Mouse (Mus musculus) heart, adult 2 months (tissue): ENCODE measurements around the gene Zfp827. TPM values are rescaled to one million over a fixed set of nuclear protein-coding genes. Genes with fewer than 3 reads are reported as not detected.

Experiments
- DNase-seq, 2 experiments: peaks; one replicate each; pipeline ENCODE4 v3.0.0; 2021
- H3K27ac ChIP-seq: fragments of 200-600 bp; 2 replicates; pipeline ENCODE4 v1.8.1; 2022
- H3K27me3 ChIP-seq: fragments of 200-500 bp; 2 replicates; pipeline ENCODE4 v1.6.1; 2012; ENCODE audit warnings: mild to moderate bottlenecking, low read length, inconsistent platforms, mixed read lengths; ENCODE audit not compliant: control insufficient read depth, insufficient read depth
- H3K36me3 ChIP-seq: fragments of 200-500 bp; 2 replicates; pipeline ENCODE4 v1.6.1; 2012; ENCODE audit warnings: low read length, inconsistent platforms; ENCODE audit not compliant: control insufficient read depth, insufficient read depth
- H3K4me1 ChIP-seq: fragments of 200-500 bp; 2 replicates; pipeline ENCODE4 v1.6.1; 2011; ENCODE audit warnings: low read length; ENCODE audit not compliant: control insufficient read depth, insufficient read depth
- H3K4me3 ChIP-seq: fragments of 200-600 bp; 2 replicates; pipeline ENCODE4 v1.8.1; 2022
- H3K79me2 ChIP-seq: fragments of 200-500 bp; replicated peaks from 2 replicates; pipeline ENCODE4 v1.6.1; 2012; ENCODE audit warnings: mild to moderate bottlenecking, inconsistent platforms, low read length, moderate library complexity, mixed read lengths; ENCODE audit not compliant: control insufficient read depth, insufficient read depth
- H3K9ac ChIP-seq: fragments of 200-500 bp; 2 replicates; pipeline ENCODE4 v1.6.1; 2012; ENCODE audit warnings: low read depth, mild to moderate bottlenecking, control low read depth, inconsistent platforms, low read length, mixed read lengths
- CTCF ChIP-seq: fragments of 200-600 bp; IDR thresholded peaks from 2 replicates; pipeline ENCODE4 v1.8.1; 2022; ENCODE audit warnings: antibody characterized with exemption, mild to moderate bottlenecking, moderate library complexity
- EP300 ChIP-seq: fragments of 200-500 bp; IDR thresholded peaks from 2 replicates; pipeline ENCODE4 v1.6.1; 2011; ENCODE audit warnings: low read depth, low read length, control low read depth; ENCODE audit not compliant: insufficient read depth
- POLR2A ChIP-seq: fragments of 200-500 bp; IDR thresholded peaks from 2 replicates; pipeline ENCODE4 v1.6.1; 2011; ENCODE audit warnings: mild to moderate bottlenecking, low read depth, low read length, control low read depth; ENCODE audit not compliant: insufficient read depth
- WGBS: fragments of 180-500 bp; shearing (Covaris S2); methylation state at CpG from one replicate; pipeline ENCODE4 v1.1.7; 2018; 5-methylcytosine and 5-hydroxymethylcytosine counted together
- intact Hi-C: fragments of 180-260 bp; cut with DNase I; formaldehyde crosslinking; loops from one replicate; pipeline ENCODE4 v1.15.1; 2025
- polyA plus RNA-seq: library from polyadenylated mRNA; depleted of rRNA; stranded (reverse); fragments of >200 nt; gene quantifications from 2 replicates; pipeline ENCODE4 v1.2.3, GENCODE M21; 2012
- total RNA-seq, 2 experiments: library from RNA; stranded (reverse); gene quantifications; 2 replicates each; pipeline ENCODE4 v1.2.3; 2021

Zfp827 gene
- total and polyA plus RNA-seq, 3 experiments, result 10.5 to 15.8 (median 12.8) TPM

- no peak for TF ChIP-seq EP300
- no peak for TF ChIP-seq POLR2A
- no peak for TF ChIP-seq CTCF
- H3K4me1 ChIP-seq, result no peaks in the 10 kb centered on the region; the same call in 1 of the 2 replicates
- H3K9ac ChIP-seq, result no peak overlapping the region
- no peak overlapping the region for H3K27ac ChIP-seq
- H3K27me3 ChIP-seq, result no peaks in the 10 kb centered on the region
- H3K36me3 ChIP-seq, result no peaks in the 10 kb centered on the region
- DNase-seq, result no peak
- WGBS, result 93% methylated on average over 8 of the region's 8 CpGs
- intact Hi-C loops, result no loop called here
- H3K79me2 ChIP-seq, result no peaks in the 10 kb centered on the region
- no peak overlapping the region for H3K4me3 ChIP-seq
Measured at GRCm38 (mm10) chr8:79111461-79111860, 83.2 kb downstream of the Zfp827 start.

DNA sequence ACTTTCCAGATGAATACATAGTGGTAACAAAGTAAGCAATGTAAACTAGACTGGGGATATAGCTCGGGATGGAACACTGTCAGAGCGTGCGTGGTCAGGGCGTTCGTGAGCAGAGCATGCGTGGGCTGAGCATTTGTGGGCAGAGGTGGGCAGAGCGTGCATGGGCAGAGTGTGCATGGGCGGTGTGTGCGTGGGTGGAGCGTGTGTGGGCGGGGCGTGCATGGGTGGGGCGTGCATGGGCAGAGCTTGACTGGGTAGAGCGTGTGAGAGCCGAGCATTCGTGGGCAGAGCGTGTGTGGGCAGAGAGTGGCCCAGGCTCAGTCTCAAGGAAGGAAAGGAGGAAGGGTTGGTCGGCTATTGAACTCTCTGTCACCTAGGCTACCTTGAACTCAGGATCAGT, 84.2 kb downstream of the Zfp827 start:
- no peaks in the 10 kb centered on the region for H3K36me3 ChIP-seq
- 95% methylated on average over 18 of the region's 18 CpGs for WGBS
- H3K9ac ChIP-seq, result no peak overlapping the region
- no peaks in the 10 kb centered on the region for H3K79me2 ChIP-seq
- H3K4me3 ChIP-seq, result no peak overlapping the region
- no peaks in the 10 kb centered on the region; the same call in 1 of the 2 replicates for H3K4me1 ChIP-seq
- intact Hi-C loops, result no loop called here
- no peaks in the 10 kb centered on the region for H3K27me3 ChIP-seq
- TF ChIP-seq CTCF, result no peak
- no peak for TF ChIP-seq POLR2A
- no peak for TF ChIP-seq EP300
- H3K27ac ChIP-seq, result no peak overlapping the region
- DNase-seq, result no peak

GRCm38 (mm10) chr8:79113533-79113932, 85.3 kb downstream of the Zfp827 start:
- H3K79me2 ChIP-seq, result no peaks in the 10 kb centered on the region
- H3K9ac ChIP-seq, result no peak overlapping the region
- peaks cover 3% of the 10 kb centered on the region; the same call in 1 of the 2 replicates for H3K4me1 ChIP-seq
- H3K36me3 ChIP-seq, result no peaks in the 10 kb centered on the region
- 70% methylated on average over 9 of the region's 9 CpGs for WGBS
- no peak for DNase-seq
- no peak overlapping the region for H3K4me3 ChIP-seq
- intact Hi-C loops, result no loop called here
- no peak for TF ChIP-seq POLR2A
- no peak for TF ChIP-seq CTCF
- no peak for TF ChIP-seq EP300
- H3K27me3 ChIP-seq, result no peaks in the 10 kb centered on the region
- H3K27ac ChIP-seq, result no peak overlapping the region

GRCm38 (mm10) chr8:79114561-79114960, 86.3 kb downstream of the Zfp827 start:
- Histone ChIP-seq H3K27ac (peak overlapping the region; percentile 23), H3K27me3 (no peaks in the 10 kb centered on the region)

DNA sequence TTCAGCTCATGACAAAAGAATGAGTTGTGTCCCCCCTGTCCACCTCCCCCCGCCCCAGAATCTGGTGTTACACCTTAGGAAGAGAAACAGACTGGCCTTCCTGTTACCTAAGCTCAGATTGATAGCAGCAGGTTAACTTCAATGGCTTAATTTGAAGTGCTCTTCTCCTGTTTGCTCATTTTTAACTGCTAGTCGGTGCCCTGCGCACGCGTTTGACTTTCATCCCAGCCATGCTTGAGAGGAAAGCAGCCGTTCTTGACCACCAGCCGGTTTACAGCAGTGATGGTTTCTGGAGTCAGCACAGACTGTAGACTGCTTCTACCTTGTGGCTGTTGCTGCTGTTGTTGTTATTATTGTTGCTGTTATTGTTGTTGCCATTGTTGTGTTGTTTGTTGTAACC, 88.2 kb downstream of the Zfp827 start:
- WGBS, result 87% methylated on average over 7 of the region's 7 CpGs
- H3K27ac ChIP-seq, result no peak overlapping the region
- intact Hi-C loops, result no loop called here
- H3K4me1 ChIP-seq, result peaks cover 3% of the 10 kb centered on the region; the same call in 1 of the 2 replicates
- H3K36me3 ChIP-seq, result no peaks in the 10 kb centered on the region
- H3K27me3 ChIP-seq, result no peaks in the 10 kb centered on the region
- no peaks in the 10 kb centered on the region for H3K79me2 ChIP-seq
- DNase-seq, result no peak
- TF ChIP-seq CTCF, result no peak
- TF ChIP-seq EP300, result no peak
- no peak for TF ChIP-seq POLR2A
- H3K9ac ChIP-seq, result no peak overlapping the region
- no peak overlapping the region for H3K4me3 ChIP-seq

More at GRCm38 (mm10) chr8:79114561-79114960, 86.3 kb downstream of the Zfp827 start:
- H3K36me3 ChIP-seq, result no peaks in the 10 kb centered on the region
- whole genome bisulfite sequencing, result 78% methylated on average over 6 of the region's 6 CpGs
- H3K4me3 ChIP-seq, result no peak overlapping the region
- no peaks in the 10 kb centered on the region for H3K79me2 ChIP-seq
- H3K4me1 ChIP-seq, result peaks cover 3% of the 10 kb centered on the region; the same call in 1 of the 2 replicates
- TF ChIP-seq CTCF, result no peak
- TF ChIP-seq EP300, result 0 out of 2 replicates have a peak, but pooled peaks have one; percentile 25
- intact Hi-C loops, result no loop called here
- no peak overlapping the region for H3K9ac ChIP-seq
- DNase-seq, result peak in 1 of 2 experiments; percentile 56

DNA sequence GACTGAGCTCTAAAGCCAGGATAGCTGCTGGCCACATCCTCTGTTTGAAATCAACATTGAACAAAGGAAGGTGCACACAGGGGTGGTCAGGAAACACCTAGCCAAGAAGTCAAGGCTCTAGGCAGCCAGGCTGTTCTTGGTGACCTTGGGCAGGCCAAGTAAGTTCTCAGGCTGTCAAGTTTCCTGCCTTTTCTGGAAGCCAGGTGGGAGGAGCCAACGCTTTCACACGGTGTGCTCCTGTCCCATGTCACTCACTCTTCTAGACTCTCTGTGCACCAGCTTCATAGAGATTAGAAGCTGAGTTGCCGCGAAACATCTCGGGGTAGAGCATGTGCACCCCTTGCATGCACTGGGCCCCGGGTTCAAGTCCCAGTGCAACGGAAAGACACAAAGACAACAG, 89.5 kb downstream of the Zfp827 start:
- intact Hi-C loops, result no loop called here
- Histone ChIP-seq H3K4me3 (no peak overlapping the region), H3K79me2 (no peaks in the 10 kb centered on the region), H3K27me3 (no peaks in the 10 kb centered on the region), H3K9ac (no peak overlapping the region), H3K36me3 (no peaks in the 10 kb centered on the region), H3K27ac (no peak overlapping the region), H3K4me1 (peaks cover 3% of the 10 kb centered on the region; the same call in 1 of the 2 replicates)
- no peak for DNase-seq
- TF ChIP-seq POLR2A, result no peak
- no peak for TF ChIP-seq EP300
- TF ChIP-seq CTCF, result no peak
- 76% methylated on average over 7 of the region's 7 CpGs for WGBS
